Mouse (Mus musculus): Measurements from ENCODE around the gene Tmem138.
A peak's percentile ranks its signal among the peaks of the same experiment; 100 is the strongest.

DNA sequence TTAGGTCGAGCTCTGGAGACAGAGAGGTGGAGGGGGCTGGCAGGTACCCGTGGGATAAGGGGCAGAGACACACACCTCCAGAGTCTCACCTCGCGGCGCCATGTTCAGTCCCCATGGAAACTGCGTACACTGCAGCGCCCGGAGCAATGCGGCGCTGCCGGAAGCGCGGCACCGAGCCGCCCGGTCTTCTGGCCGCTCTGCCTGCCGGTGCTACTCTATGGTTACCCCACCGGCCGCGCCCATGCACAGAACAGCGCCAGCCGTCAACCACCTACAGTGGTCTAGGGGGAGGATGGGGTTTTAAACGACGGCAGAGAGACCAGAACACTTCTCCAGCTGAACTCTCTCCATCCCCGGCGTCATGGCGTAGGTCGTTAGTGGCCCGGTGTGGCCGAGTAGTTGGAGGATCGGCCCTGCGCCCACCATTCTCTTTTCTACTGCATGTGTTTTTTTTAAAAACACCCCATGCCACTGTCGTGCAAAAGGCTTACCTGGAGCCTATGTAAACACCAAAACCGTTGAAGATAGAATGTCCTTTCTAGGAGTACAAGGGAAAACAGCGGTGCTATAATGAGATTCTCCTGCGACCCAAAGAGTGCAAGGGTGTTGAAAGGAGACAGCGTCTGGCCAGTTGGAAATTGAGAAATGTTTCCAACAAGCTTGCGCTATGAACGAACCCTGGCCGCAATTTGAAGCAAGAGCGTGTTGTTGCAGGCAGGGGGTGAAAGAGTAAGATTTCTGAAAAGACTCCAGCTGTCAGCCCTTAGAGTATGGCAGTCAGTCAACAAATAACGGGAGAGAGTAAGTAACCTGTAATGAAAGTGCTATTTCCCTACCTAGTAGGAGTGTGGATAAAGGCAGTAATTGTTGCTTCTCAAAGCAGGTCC lies 21.3 kb downstream of the Tmem138 start, which contains the start of gene Tmem216:
- TF ChIP-seq CTCF (IDR thresholded peaks at IDR 0.05; ENCODE audit: borderline replicate concordance, insufficient read depth, low read length) = no peak
- peak; percentile 69 for TF ChIP-seq POLR2A (IDR thresholded peaks at IDR 0.05; ENCODE audit: low read depth, low read length)
